Mouse (Mus musculus) CH12.LX (cell line): Measurements from ENCODE around the gene Sik3.

ENCODE experiments used
- EP300 ChIP-seq: IDR thresholded peaks from 2 replicates; pipeline ENCODE4 v1.6.1; 2011; ENCODE audit warnings: low read length, improper control_type of control experiment
- ETS1 ChIP-seq: conservative IDR thresholded peaks from 2 replicates; pipeline ENCODE4 v1.6.1; 2012; ENCODE audit warnings: low read depth, mild to moderate bottlenecking, inconsistent platforms, low read length, improper control_type of control experiment, moderate library complexity
- MAX ChIP-seq: IDR thresholded peaks from 2 replicates; pipeline ENCODE4 v1.6.1; 2011; ENCODE audit warnings: low read length, improper control_type of control experiment
- POLR2A ChIP-seq: IDR thresholded peaks from 2 replicates; pipeline ENCODE4 v1.6.1; 2011; ENCODE audit warnings: low read depth, mild to moderate bottlenecking, improper control_type of control experiment, low read length
- RCOR1 ChIP-seq: conservative IDR thresholded peaks from 2 replicates; pipeline ENCODE4 v1.6.1; 2012; ENCODE audit warnings: low read depth, mild to moderate bottlenecking, inconsistent platforms, low read length, improper control_type of control experiment
- SMC3 ChIP-seq: IDR thresholded peaks from 2 replicates; pipeline ENCODE4 v1.6.1; 2011; ENCODE audit warnings: low read depth, low read length, improper control_type of control experiment
- TBP ChIP-seq: conservative IDR thresholded peaks from 2 replicates; pipeline ENCODE4 v1.6.1; 2011; ENCODE audit warnings: low read depth, low read length, improper control_type of control experiment
- TCF12 ChIP-seq: IDR thresholded peaks from 2 replicates; pipeline ENCODE4 v1.6.1; 2014; ENCODE audit warnings: low read depth, mild to moderate bottlenecking, inconsistent platforms, low read length, improper control_type of control experiment
- UBTF ChIP-seq: IDR thresholded peaks from 2 replicates; pipeline ENCODE4 v1.6.1; 2012; ENCODE audit warnings: low read depth, mild to moderate bottlenecking, inconsistent platforms, low read length, improper control_type of control experiment, moderate library complexity
- USF1 ChIP-seq: IDR thresholded peaks from 2 replicates; pipeline ENCODE4 v1.6.1; 2014; ENCODE audit warnings: low read depth, mild to moderate bottlenecking, inconsistent platforms, low read length, improper control_type of control experiment

GRCm38 (mm10) chr9:46174770-46175294 is 162.2 kb downstream of the Sik3 start:
- 0 out of 2 replicates have a peak, but pooled peaks have one; percentile 30 for TF ChIP-seq RCOR1
- TF ChIP-seq POLR2A = no peak
- no peak for TF ChIP-seq TCF12
- TF ChIP-seq TBP = no peak; the same call in 1 of the 2 replicates
- no peak; the same call in 1 of the 2 replicates for TF ChIP-seq EP300
- TF ChIP-seq SMC3 = 0 out of 2 replicates have a peak, but pooled peaks have one; percentile 8
- TF ChIP-seq USF1 = no peak
- TF ChIP-seq MAX = peak; percentile 77
- peak; percentile 75 for TF ChIP-seq ETS1
- no peak for TF ChIP-seq UBTF
